Mouse (Mus musculus): Measurements from ENCODE around the gene Oxnad1. TPM values are rescaled to one million over a fixed set of nuclear protein-coding genes. Genes with fewer than 3 reads are reported as not detected.
"Not testable (repeated sequence)": the region's sequence is repeated elsewhere in the genome, so short reads cannot be mapped to it uniquely, and the experiment has no call there.

Oxnad1 gene
- polyA plus RNA-seq, 1 experiment from 2014 or later, result 21.0 TPM

DNA sequence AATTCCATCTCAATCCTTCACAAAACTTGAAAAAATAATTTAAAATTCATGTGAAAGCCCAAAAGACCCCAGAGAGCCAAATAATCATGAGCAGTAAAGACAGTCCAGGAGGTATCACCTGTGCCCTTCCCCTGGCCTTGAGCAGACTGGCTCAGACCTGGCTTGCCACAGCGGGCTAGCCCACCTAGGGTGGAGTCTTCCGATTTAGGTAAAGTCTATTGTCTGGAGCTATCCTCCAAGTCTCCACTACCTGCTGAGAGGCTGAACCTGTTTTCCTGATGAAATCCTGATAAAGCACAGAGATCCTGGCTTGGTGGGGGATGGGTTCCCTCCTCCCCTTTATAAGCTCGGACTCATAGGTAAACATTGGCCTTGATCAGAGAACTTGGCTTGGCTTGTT is 39.1 kb downstream of the Oxnad1 start:
- WGBS, result 71% methylated on average over 3 of the region's 3 CpGs

DNA sequence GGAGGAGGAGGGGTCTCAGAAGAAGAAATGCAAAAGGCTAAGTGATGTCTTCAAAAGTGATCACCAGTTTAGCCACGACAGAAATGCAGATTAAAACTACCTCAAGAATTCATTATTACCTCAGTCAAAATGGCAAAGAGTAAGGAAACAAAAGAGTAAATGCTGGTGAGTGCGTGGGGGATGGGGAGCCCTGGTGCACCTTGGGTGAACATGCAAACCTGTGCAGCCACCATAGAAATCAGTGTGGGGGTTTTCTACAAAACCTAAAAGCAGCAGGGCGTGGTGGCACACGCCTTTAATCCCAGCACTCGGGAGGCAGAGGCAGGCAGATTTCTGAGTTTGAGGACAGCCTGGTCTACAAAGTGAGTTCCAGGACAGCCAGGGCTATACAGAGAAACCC is 40.1 kb downstream of the Oxnad1 start:
- H3K9me3 ChIP-seq; H3K4me2 ChIP-seq (replicated peaks); H3K4me1 ChIP-seq (replicated peaks); H3K36me3 ChIP-seq; ATAC-seq; H3K9ac ChIP-seq (replicated peaks); H3K4me3 ChIP-seq (replicated peaks); H3K27me3 ChIP-seq; H3K27ac ChIP-seq: not testable (repeated sequence)
- 86% methylated on average over 5 of the region's 5 CpGs for WGBS

More for the DNA sequence above, 39.1 kb downstream of the Oxnad1 start:
- H3K4me3 ChIP-seq (replicated peaks), result no peak overlapping the region
- no peaks in the 10 kb centered on the region for H3K36me3 ChIP-seq
- H3K4me2 ChIP-seq (replicated peaks), result no peak overlapping the region
- H3K4me1 ChIP-seq (replicated peaks), result no peaks in the 10 kb centered on the region
- no peak overlapping the region for H3K9ac ChIP-seq (replicated peaks)
- no peak overlapping the region for H3K27ac ChIP-seq
- H3K27me3 ChIP-seq, result no peaks in the 10 kb centered on the region
- H3K9me3 ChIP-seq, result no peaks in the 10 kb centered on the region
- no peak for ATAC-seq

DNA sequence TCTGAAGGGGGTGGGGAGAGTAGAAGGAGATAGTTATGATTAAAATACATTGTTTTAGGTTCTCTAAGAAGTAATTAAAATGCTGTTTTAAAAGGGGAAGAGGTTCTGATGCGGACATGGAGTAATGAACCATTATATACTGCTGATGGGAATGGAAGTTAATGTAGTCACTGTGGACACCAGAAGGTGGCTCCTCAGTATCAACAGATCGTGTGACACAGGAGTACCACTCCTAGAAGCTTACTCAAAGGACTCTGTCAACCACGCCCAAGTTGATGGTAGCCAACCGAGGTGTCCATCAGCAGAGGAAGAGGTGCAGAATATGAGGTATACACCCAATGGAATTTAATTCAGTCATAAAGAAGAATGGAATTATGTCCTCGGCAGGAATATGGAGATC is 43.2 kb downstream of the Oxnad1 start:
- Histone ChIP-seq H3K9me3 (no peaks in the 10 kb centered on the region), H3K4me2 (replicated peaks) (no peak overlapping the region), H3K27ac (no peak overlapping the region), H3K36me3 (no peaks in the 10 kb centered on the region), H3K27me3 (no peaks in the 10 kb centered on the region), H3K4me3 (replicated peaks) (no peak overlapping the region), H3K4me1 (replicated peaks) (no peaks in the 10 kb centered on the region), H3K9ac (replicated peaks) (no peak overlapping the region)
- ATAC-seq, result no peak
- WGBS, result 83% methylated on average over 5 of the region's 5 CpGs

DNA sequence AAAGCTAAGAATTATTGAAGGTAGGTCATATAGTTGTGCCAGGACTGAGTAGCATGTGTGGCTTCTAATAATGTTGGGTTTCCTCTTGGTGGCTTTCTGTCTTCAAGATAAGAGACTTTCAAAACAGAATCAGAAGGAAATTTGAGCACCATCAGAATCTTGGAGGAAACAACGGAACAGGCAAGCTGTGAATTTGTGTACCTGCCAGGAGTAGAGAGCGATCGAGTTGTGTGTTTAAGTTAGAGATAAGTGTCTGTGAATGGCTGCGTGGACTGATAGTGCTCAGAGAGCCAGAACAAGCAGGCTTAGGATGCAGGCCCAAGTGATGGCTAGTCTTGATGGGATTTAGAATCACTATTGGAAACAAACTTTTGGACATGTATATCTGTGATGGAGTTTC is 46.7 kb downstream of the Oxnad1 start:
- H3K9me3 ChIP-seq, result no peaks in the 10 kb centered on the region
- H3K4me3 ChIP-seq (replicated peaks), result no peak overlapping the region
- no peak for ATAC-seq
- no peak overlapping the region for H3K27ac ChIP-seq
- no peak overlapping the region for H3K9ac ChIP-seq (replicated peaks)
- no peaks in the 10 kb centered on the region for H3K27me3 ChIP-seq
- no peak overlapping the region for H3K4me2 ChIP-seq (replicated peaks)
- no peaks in the 10 kb centered on the region for H3K36me3 ChIP-seq
- WGBS, result 86% methylated on average over 4 of the region's 4 CpGs
- no peaks in the 10 kb centered on the region for H3K4me1 ChIP-seq (replicated peaks)

DNA sequence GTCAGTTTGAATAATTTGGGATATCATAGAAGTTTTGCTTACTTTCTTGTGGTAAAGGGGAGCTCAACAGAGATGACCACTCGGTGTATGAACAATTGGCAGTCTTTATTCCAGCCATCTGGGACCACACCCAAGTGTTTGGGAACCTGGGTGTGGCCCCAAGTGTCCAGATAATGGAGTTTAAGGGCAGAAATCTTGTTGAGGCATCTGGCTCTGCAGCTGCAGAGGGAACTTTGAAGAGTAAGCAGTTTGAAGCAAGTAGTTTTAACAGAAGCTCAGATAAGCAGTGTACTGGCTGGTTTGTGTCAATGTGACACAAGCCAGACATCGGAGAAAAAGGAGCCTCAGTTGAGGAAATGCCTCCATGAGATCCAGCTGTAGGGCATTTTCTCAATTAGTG is 49.1 kb downstream of the Oxnad1 start:
- no peak overlapping the region for H3K4me2 ChIP-seq (replicated peaks)
- H3K4me3 ChIP-seq (replicated peaks), result no peak overlapping the region
- H3K4me1 ChIP-seq (replicated peaks), result no peaks in the 10 kb centered on the region
- no peaks in the 10 kb centered on the region for H3K36me3 ChIP-seq
- H3K9ac ChIP-seq (replicated peaks), result no peak overlapping the region
- H3K9me3 ChIP-seq, result no peaks in the 10 kb centered on the region
- 85% methylated on average over 2 of the region's 2 CpGs for WGBS
- H3K27ac ChIP-seq, result no peak overlapping the region
- ATAC-seq, result no peak
- H3K27me3 ChIP-seq, result no peaks in the 10 kb centered on the region

DNA sequence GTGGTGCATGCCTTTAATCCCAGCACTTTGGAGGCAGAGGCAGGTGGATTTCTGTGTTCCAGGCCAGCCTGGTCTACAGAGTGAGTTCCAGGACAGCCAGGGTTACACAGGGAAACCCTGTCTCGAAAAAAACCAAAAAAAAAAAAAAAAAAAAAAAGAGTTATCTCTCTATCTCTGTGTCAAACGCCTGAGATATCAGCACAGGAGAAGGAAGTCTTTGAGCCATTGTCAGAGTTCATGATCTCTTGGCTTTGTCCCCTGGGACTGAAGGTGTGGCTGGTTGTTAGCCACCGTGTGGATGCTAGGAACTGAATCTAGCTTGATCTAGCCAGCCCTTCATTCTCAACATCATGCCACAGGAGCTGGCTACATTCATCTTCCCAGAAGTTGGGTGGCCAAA is 51.3 kb downstream of the Oxnad1 start:
- not testable (repeated sequence) for ATAC-seq; H3K27me3 ChIP-seq; H3K9ac ChIP-seq (replicated peaks); H3K4me3 ChIP-seq (replicated peaks); H3K27ac ChIP-seq; H3K9me3 ChIP-seq; H3K4me2 ChIP-seq (replicated peaks); H3K4me1 ChIP-seq (replicated peaks); H3K36me3 ChIP-seq
- 74% methylated on average over 3 of the region's 3 CpGs for WGBS

DNA sequence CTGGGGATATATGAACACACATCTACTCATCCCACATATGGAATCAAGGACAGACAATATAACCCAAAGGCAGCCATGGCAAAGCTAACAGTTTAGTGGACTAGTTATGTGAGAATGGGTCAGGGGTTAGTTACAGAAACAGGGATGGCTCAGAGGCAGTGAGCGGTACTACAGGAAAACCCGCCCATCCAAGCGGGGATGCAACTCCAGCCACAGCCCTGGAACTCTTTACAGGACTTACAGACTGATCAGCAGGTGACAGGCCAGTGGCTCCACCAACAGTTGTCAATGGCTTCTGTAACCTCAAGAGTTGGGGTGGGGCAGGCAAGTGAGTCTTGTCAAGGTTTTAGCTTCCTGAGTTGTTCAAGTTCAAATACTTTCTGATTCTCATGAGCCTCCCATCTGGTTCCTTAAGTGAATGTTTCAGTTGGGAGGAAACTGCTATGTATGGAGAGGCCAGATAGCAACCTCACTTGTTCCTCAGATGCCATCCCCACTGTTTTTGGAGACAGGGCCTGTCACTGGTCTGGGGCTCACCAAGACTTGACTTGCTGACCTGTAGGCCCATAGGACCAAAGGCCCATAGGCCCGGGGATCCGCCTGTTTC is 55.3 kb downstream of the Oxnad1 start:
- no peak overlapping the region for H3K9ac ChIP-seq (replicated peaks)
- no peaks in the 10 kb centered on the region for H3K27me3 ChIP-seq
- 85% methylated on average over 5 of the region's 5 CpGs for WGBS
- H3K4me3 ChIP-seq (replicated peaks), result no peak overlapping the region
- no peak overlapping the region for H3K4me2 ChIP-seq (replicated peaks)
- no peaks in the 10 kb centered on the region for H3K9me3 ChIP-seq
- no peaks in the 10 kb centered on the region for H3K36me3 ChIP-seq
- no peaks in the 10 kb centered on the region for H3K4me1 ChIP-seq (replicated peaks)
- no peak for ATAC-seq
- H3K27ac ChIP-seq, result no peak overlapping the region

DNA sequence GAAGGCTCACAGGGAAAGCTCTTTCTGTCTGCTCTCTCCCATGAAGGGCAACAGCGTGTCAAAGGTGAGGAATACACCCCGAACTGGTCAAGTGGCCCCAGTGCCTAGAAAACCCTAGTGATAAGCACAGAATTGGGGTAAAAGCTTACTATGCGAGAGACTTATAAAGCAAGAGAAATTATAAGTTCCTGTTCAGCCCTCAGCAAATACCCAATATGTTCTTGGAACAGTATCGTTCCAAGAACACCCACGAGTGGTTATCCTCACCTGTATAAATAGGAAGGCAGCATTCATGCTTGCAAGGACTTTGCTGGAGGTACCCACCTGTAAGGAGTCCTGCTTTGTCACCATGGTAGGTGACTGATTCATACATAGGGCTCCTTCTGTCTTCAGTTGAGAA is 56.5 kb downstream of the Oxnad1 start, which contains the start of gene Msmb:
Gene Msmb, plus strand, starts transcription at position 301 of the 400 bp plus-strand sequence.
- Histone ChIP-seq H3K4me3 (replicated peaks) (no peak within 1 kb of the TSS), H3K36me3 (no peaks in the 10 kb centered on the region), H3K4me2 (replicated peaks) (no peak within 1 kb of the TSS), H3K27me3 (no peaks in the 10 kb centered on the region), H3K4me1 (replicated peaks) (no peaks in the 10 kb centered on the region), H3K9ac (replicated peaks) (no peak within 1 kb of the TSS), H3K9me3 (peaks cover 3% of the 10 kb centered on the region; the same call in 1 of the 2 replicates), H3K27ac (no peak within 1 kb of the TSS)
- WGBS, result 91% methylated on average over 5 of the region's 5 CpGs
- no peak for ATAC-seq

DNA sequence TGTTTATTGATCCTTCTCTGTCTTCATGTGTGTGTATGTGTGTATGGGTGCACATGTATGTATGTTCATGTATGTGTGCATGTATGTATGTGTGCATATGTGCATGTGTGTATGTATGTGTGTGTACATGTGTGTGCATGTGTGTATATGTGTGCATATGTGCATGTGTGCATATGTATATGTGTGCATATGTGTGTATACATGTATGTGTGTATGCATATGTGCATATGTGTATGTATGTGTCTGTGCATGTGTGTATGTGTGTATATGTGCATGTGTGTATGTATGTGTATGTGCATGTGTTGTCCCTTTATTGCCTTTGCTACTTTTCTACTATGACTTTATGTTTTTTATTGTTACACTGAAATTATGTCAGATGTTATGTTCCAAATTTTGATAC is 59.6 kb downstream of the Oxnad1 start:
- no peaks in the 10 kb centered on the region for H3K27me3 ChIP-seq
- H3K27ac ChIP-seq, result no peak overlapping the region
- H3K9me3 ChIP-seq, result peaks cover 11% of the 10 kb centered on the region; the same call in 1 of the 2 replicates
- no peaks in the 10 kb centered on the region for H3K36me3 ChIP-seq
- no peak overlapping the region for H3K4me2 ChIP-seq (replicated peaks)
- H3K4me1 ChIP-seq (replicated peaks), result no peaks in the 10 kb centered on the region
- H3K4me3 ChIP-seq (replicated peaks), result no peak overlapping the region
- no peak overlapping the region for H3K9ac ChIP-seq (replicated peaks)
- no peak for ATAC-seq

DNA sequence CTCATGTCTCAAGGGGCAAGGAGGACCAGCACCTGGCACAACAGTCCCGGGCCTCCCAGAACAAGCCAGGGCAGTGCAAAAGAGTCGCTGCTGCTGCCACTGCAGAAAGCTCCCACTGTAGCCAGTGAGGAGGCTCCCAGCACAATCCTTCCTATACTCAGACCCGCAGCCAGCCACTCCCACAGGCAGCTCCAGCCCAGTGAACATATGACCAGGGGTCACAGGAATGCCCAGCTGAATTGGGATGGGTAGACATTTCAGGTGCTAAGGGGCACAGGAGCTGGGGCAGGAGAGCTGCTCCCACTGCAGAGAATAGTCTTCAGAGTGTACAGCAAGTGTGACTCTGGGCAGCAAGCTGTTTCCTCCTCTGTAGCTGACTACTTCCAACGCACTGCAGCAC is 60.2 kb downstream of the Oxnad1 start:
- no peak for ATAC-seq
- 79% methylated on average over 4 of the region's 4 CpGs for WGBS
- Histone ChIP-seq H3K36me3 (no peaks in the 10 kb centered on the region), H3K9me3 (peaks cover 11% of the 10 kb centered on the region; the same call in 1 of the 2 replicates), H3K27ac (no peak overlapping the region), H3K4me1 (replicated peaks) (no peaks in the 10 kb centered on the region), H3K4me2 (replicated peaks) (no peak overlapping the region), H3K27me3 (no peaks in the 10 kb centered on the region), H3K9ac (replicated peaks) (no peak overlapping the region), H3K4me3 (replicated peaks) (no peak overlapping the region)

DNA sequence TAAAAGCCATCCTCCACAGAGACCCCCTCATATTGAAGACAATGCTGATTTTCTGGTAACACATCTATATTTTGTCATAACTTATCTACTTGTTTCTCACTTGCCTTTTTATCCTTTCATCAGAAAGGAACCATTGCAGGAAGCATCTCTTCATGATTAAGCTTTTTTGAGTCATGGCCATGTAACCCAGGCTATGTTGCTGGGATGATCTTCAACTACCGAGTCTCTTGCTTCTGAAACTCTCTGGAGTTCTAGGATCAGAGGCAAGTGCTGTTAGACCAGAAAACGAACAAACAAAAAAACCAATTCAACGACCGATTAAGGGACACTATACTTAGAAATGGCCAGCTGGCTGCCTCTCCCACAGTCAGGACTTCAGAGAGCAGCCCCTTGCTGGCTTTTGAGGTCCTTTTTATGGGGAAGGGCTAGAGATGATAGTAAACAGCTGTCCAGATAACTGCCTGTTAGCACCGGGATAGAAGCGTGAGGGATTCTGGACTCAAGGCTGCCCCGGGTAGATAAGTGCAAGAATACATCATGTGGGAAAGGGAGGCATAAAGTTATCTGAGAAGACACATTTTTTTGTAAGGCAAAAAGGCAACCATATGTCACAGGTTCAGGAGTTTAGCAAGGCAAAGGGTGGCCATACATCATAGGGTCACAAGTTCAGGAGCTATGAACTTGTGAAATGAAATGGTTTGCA is 60.8 kb downstream of the Oxnad1 start:
- Histone ChIP-seq H3K36me3 (no peaks in the 10 kb centered on the region), H3K27ac (no peak overlapping the region), H3K9me3 (peaks cover 11% of the 10 kb centered on the region; the same call in 1 of the 2 replicates), H3K4me3 (replicated peaks) (no peak overlapping the region), H3K27me3 (no peaks in the 10 kb centered on the region), H3K4me1 (replicated peaks) (no peaks in the 10 kb centered on the region), H3K9ac (replicated peaks) (no peak overlapping the region), H3K4me2 (replicated peaks) (no peak overlapping the region)
- no peak for ATAC-seq
- 88% methylated on average over 7 of the region's 7 CpGs for WGBS

DNA sequence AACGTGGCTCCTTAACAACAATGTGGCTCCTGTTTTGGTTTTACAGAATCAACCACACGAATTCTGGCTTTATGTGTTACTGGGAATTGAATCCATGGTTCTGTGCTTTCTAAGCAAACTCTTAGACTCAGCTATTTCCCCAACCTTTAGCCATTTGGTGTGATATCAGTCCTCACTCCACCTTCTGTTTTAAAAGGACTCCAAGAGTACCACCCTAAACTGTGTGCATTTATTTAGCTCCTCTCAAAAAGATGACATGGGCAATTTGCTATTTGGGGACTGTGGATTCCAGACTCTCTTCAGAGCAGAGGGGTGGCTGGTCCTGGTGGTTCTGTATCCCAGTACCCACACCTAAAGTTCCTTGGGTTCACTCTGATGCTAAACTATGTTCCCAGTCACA is 61.4 kb downstream of the Oxnad1 start:
- H3K27ac ChIP-seq, result no peak overlapping the region
- 72% methylated on average over 2 of the region's 2 CpGs for WGBS
- no peak for ATAC-seq
- peaks cover 11% of the 10 kb centered on the region; the same call in 1 of the 2 replicates for H3K9me3 ChIP-seq
- no peak overlapping the region for H3K9ac ChIP-seq (replicated peaks)
- H3K36me3 ChIP-seq, result no peaks in the 10 kb centered on the region
- H3K4me3 ChIP-seq (replicated peaks), result no peak overlapping the region
- no peaks in the 10 kb centered on the region for H3K27me3 ChIP-seq
- no peak overlapping the region for H3K4me2 ChIP-seq (replicated peaks)
- no peaks in the 10 kb centered on the region for H3K4me1 ChIP-seq (replicated peaks)

DNA sequence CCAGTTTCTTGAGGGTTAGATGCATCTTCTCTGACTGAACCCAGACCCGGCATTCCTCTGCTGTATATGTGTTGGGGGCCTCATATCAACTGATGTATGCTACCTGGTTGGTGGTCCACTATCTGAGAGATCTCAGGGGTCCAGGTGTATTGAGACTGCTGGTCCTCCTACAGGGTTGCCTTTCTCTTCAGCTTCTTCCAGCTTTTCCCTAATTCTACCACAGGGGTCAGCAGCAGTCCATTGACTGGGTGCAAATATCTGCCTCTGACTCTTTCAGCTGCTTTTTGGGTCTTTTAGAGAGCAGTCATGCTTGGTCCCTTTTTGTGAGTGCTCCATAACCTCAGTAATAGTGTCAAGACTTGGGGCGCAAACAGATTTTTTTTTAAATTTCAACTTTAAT is 65.7 kb downstream of the Oxnad1 start:
- Histone ChIP-seq H3K4me1 (replicated peaks) (no peaks in the 10 kb centered on the region), H3K9me3 (peaks cover 11% of the 10 kb centered on the region; the same call in 1 of the 2 replicates), H3K27me3 (no peaks in the 10 kb centered on the region), H3K9ac (replicated peaks) (no peak overlapping the region), H3K4me3 (replicated peaks) (no peak overlapping the region), H3K4me2 (replicated peaks) (no peak overlapping the region), H3K27ac (no peak overlapping the region), H3K36me3 (no peaks in the 10 kb centered on the region)
- ATAC-seq, result no peak
- WGBS, result 93% methylated on average over 2 of the region's 2 CpGs
